ENCODE assay signal across 9 mouse cellular contexts in genomic region chr10:31298921-31299574, GRCm38 (mm10). TPM values are rescaled to one million over a fixed set of nuclear protein-coding genes. Genes with fewer than 3 reads are reported as not detected.
A peak's percentile ranks its signal among the peaks of the same experiment; 100 is the strongest.
DNase-seq lines count a peak whose midpoint lies in the region; ATAC-seq and TF ChIP-seq lines count a peak whose summit lies in the region.
"Had no signal": no experiment of that assay in that cellular context is flagged by ENCODE, and none has a peak within 500 bp of the region (broad histone marks: within the 10 kb centered on the region; RNA-seq: fewer than 3 reads in every experiment).

No protein-coding gene starts in this region.

- H3K9me3 ChIP-seq in midbrain, embryonic 15.5 days: no peaks in the 10 kb centered on the region
- H3K9me3 ChIP-seq in stomach, postnatal 0 days (ENCODE audit: control insufficient read depth, low read length): no peaks in the 10 kb centered on the region

- peak; percentile 79 for ATAC-seq in midbrain, embryonic 15.5 days (replicated peaks)
- no peak for ATAC-seq in stomach, postnatal 0 days (ENCODE audit: low FRiP score, low TSS enrichment)

- 40% methylated on average over 6 of the region's 6 CpGs for WGBS in midbrain, embryonic 15.5 days
- WGBS in stomach, postnatal 0 days: 24% methylated on average over 6 of the region's 6 CpGs

- DNase-seq in T-cell, adult 2 months (ENCODE audit: low spot score): peak; percentile 42
- DNase-seq in cerebellum, postnatal 14 days: peak; percentile 79
- DNase-seq in frontal cortex, postnatal 36 days (ENCODE audit: low spot score in 2 of 2): peak; percentile 55 to 80
- peak; percentile 19 for DNase-seq in kidney, adult 11 months
- DNase-seq in left cerebral cortex, postnatal 25 days (ENCODE audit: low spot score in 2 of 2): peak; percentile 66 to 76
- DNase-seq in stomach, postnatal 0 days (ENCODE audit: low spot score): peak; percentile 53

- intact Hi-C loops in left cerebral cortex, postnatal 25 days (cut with DNase I): loop anchor here (1.0 to 5.0 kb wide), 3 partner anchors 457 to 682 kb away; partner anchors contain the start of gene Hey2

- H3K27ac ChIP-seq in midbrain, embryonic 15.5 days: no peak overlapping the region
- no peak overlapping the region for H3K27ac ChIP-seq in stomach, postnatal 0 days (replicated peaks)

- H3K4me1 ChIP-seq in midbrain, embryonic 15.5 days: 0 out of 2 replicates have a peak, but pooled peaks cover 3% of the 10 kb centered on the region
- H3K4me1 ChIP-seq in stomach, postnatal 0 days (replicated peaks; ENCODE audit: control insufficient read depth, insufficient read depth): no peaks in the 10 kb centered on the region

- no peak overlapping the region for H3K9ac ChIP-seq in midbrain, embryonic 15.5 days
- no peak overlapping the region for H3K9ac ChIP-seq in stomach, postnatal 0 days (ENCODE audit: low read length)

- H3ac ChIP-seq in C2C12 (ENCODE audit: control insufficient read depth, insufficient read length, low read depth): peak overlapping the region; percentile 23

- TF ChIP-seq CTCF in C2C12 (IDR thresholded peaks at IDR 0.05; ENCODE audit: control insufficient read depth, insufficient read depth, insufficient read length): peak; percentile 37
- TF ChIP-seq CTCF in stomach, postnatal 0 days (IDR thresholded peaks at IDR 0.05; ENCODE audit: low read depth): peak; percentile 91

- no peaks in the 10 kb centered on the region for H3K79me2 ChIP-seq in C2C12 (ENCODE audit: control insufficient read depth, insufficient read depth)

- H3K4me3 ChIP-seq in C2C12 (ENCODE audit: insufficient read depth, poor library complexity, severe bottlenecking): no peak overlapping the region
- no peak overlapping the region for H3K4me3 ChIP-seq in midbrain, embryonic 15.5 days
- no peak overlapping the region for H3K4me3 ChIP-seq in stomach, postnatal 0 days (ENCODE audit: low read depth, low read length)
- H3K4me3 ChIP-seq: erythroblast, embryonic 14.5 days had no signal

- H3K27me3 ChIP-seq in C2C12 (ENCODE audit: control insufficient read depth, insufficient read depth, insufficient read length): no peaks in the 10 kb centered on the region
- H3K27me3 ChIP-seq in midbrain, embryonic 15.5 days (replicated peaks): no peaks in the 10 kb centered on the region
- H3K27me3 ChIP-seq in stomach, postnatal 0 days (ENCODE audit: control insufficient read depth, insufficient read depth, low read length): no peaks in the 10 kb centered on the region

- no peak for TF ChIP-seq EP300 in stomach, postnatal 0 days (optimal IDR thresholded peaks at IDR 0.05)

- H3K79me3 ChIP-seq in C2C12 (ENCODE audit: low read depth): no peaks in the 10 kb centered on the region

- no peak overlapping the region for H3K4me2 ChIP-seq in midbrain, embryonic 15.5 days
- H3K4me2 ChIP-seq in stomach, postnatal 0 days (replicated peaks; ENCODE audit: low read depth): no peak overlapping the region

- no peaks in the 10 kb centered on the region for H3K36me3 ChIP-seq in C2C12 (ENCODE audit: control insufficient read depth, insufficient read depth)
- no peaks in the 10 kb centered on the region for H3K36me3 ChIP-seq in midbrain, embryonic 15.5 days (replicated peaks)
- no peaks in the 10 kb centered on the region for H3K36me3 ChIP-seq in stomach, postnatal 0 days (ENCODE audit: control insufficient read depth, insufficient read depth, low read length)

TF ChIP-seq in C2C12, 6 proteins besides CTCF, POLR2A, EP300 and RAD21:
- TF ChIP-seq MYOG (IDR thresholded peaks at IDR 0.05; ENCODE audit: control insufficient read depth, extremely low read depth, insufficient read length) (no peak), CEBPB (IDR thresholded peaks at IDR 0.05; ENCODE audit: low read depth) (no peak), FOSL1 (IDR thresholded peaks at IDR 0.05; ENCODE audit: insufficient read depth, low read length, poor library complexity, severe bottlenecking) (no peak), USF1 (IDR thresholded peaks at IDR 0.05; ENCODE audit: low read depth) (no peak), MYOD1 (IDR thresholded peaks at IDR 0.05; ENCODE audit: control insufficient read depth, insufficient read length, low read depth) (no peak), MAX (IDR thresholded peaks at IDR 0.05) (no peak)

RNA-seq across cellular contexts. Expression of gene Hddc2, which starts 14.1 kb away (rescaled TPM):
- 42.8 TPM for polyA plus RNA-seq in C2C12 (2012; fragmentation: generic; extraction: Trizol)
- 10 to 100 TPM; 21.0 to 22.4 TPM for total RNA-seq in left cerebral cortex, postnatal 25 days (2021)
- 51.8 and 53.3 TPM in 2 replicates for polyA plus RNA-seq in midbrain, embryonic 15.5 days (2015; fragmentation: Nextera tagmentation; extraction: Ambion mirVana)
- polyA plus RNA-seq in stomach, postnatal 0 days (2015; fragmentation: Nextera tagmentation; extraction: Ambion mirVana): 54.7 and 58.4 TPM in 2 replicates
- polyA plus RNA-seq: erythroblast, embryonic 14.5 days had no signal

Comparison
In these comparisons a context has a peak if more than half of its experiments do, and no peak if none do; other contexts are left out.
1. DNase-seq: peak in every context shown above with its lines; median percentile 79 in cerebellum, postnatal 14 days; 71 in left cerebral cortex, postnatal 25 days; 68 in frontal cortex, postnatal 36 days; 53 in stomach, postnatal 0 days; 42 in T-cell, adult 2 months; 19 in kidney, adult 11 months.